Mouse (Mus musculus): ENCODE measurements around the gene Prop1. TPM values are rescaled to one million over a fixed set of nuclear protein-coding genes. Genes with fewer than 3 reads are reported as not detected.

Prop1 gene
- polyA plus RNA-seq (2014; fragmentation: Nextera tagmentation; extraction: Ambion mirVana): not detected in 2 replicates

- ATAC-seq (ENCODE audit: low FRiP score): no peak
- no peaks in the 10 kb centered on the region for H3K4me1 ChIP-seq (replicated peaks; ENCODE audit: control insufficient read depth, insufficient read depth, low read length)
- no peak within 1 kb of the TSS for H3K9ac ChIP-seq
- no peak within 1 kb of the TSS for H3K4me2 ChIP-seq (replicated peaks)
- H3K4me3 ChIP-seq (replicated peaks; ENCODE audit: low read length): no peak within 1 kb of the TSS
- H3K27me3 ChIP-seq (ENCODE audit: control insufficient read depth, insufficient read depth, low read length): no peaks in the 10 kb centered on the region
- no peaks in the 10 kb centered on the region for H3K9me3 ChIP-seq (ENCODE audit: control insufficient read depth, low read length)
- no peak within 1 kb of the TSS for H3K27ac ChIP-seq
- no peaks in the 10 kb centered on the region for H3K36me3 ChIP-seq (replicated peaks; ENCODE audit: control insufficient read depth, insufficient read depth)
- DNase-seq (ENCODE audit: low spot score): no peak
- WGBS: 68% methylated on average over 6 of the region's 6 CpGs
Observed at GRCm38 (mm10) chr11:50953665-50954064, at the start of gene Prop1. Gene Prop1, minus strand, starts transcription at chr11:50953765.

- Histone ChIP-seq H3K9ac (no peak within 1 kb of the TSS), H3K27ac (no peak within 1 kb of the TSS), H3K9me3 (ENCODE audit: control insufficient read depth, low read length) (no peaks in the 10 kb centered on the region), H3K27me3 (ENCODE audit: control insufficient read depth, insufficient read depth, low read length) (no peaks in the 10 kb centered on the region), H3K4me3 (replicated peaks; ENCODE audit: low read length) (no peak within 1 kb of the TSS), H3K4me2 (replicated peaks) (no peak within 1 kb of the TSS), H3K4me1 (replicated peaks; ENCODE audit: control insufficient read depth, insufficient read depth, low read length) (no peaks in the 10 kb centered on the region), H3K36me3 (replicated peaks; ENCODE audit: control insufficient read depth, insufficient read depth) (no peaks in the 10 kb centered on the region)
- 85% methylated on average over 5 of the region's 5 CpGs for WGBS
- DNase-seq (ENCODE audit: low spot score) (no peak), ATAC-seq (ENCODE audit: low FRiP score) (no peak)
Observed at GRCm38 (mm10) chr11:51003296-51003695, 49.7 kb upstream of the Prop1 start, which contains the start of gene Olfr51. Gene Olfr51, plus strand, starts transcription at chr11:51003596.

GRCm38 (mm10) chr11:50981667-50982066 is 28.1 kb upstream of the Prop1 start, which contains the start of gene Olfr1377:
Gene Olfr1377, plus strand, starts transcription at chr11:50981967.
- DNase-seq (ENCODE audit: low spot score) (no peak), ATAC-seq (ENCODE audit: low FRiP score) (no peak)
- H3K9ac ChIP-seq: no peak within 1 kb of the TSS
- H3K4me1 ChIP-seq (replicated peaks; ENCODE audit: control insufficient read depth, insufficient read depth, low read length): no peaks in the 10 kb centered on the region
- no peak within 1 kb of the TSS for H3K4me3 ChIP-seq (replicated peaks; ENCODE audit: low read length)
- H3K4me2 ChIP-seq (replicated peaks): no peak within 1 kb of the TSS
- no peaks in the 10 kb centered on the region for H3K9me3 ChIP-seq (ENCODE audit: control insufficient read depth, low read length)
- no peaks in the 10 kb centered on the region for H3K27me3 ChIP-seq (ENCODE audit: control insufficient read depth, insufficient read depth, low read length)
- no peaks in the 10 kb centered on the region for H3K36me3 ChIP-seq (replicated peaks; ENCODE audit: control insufficient read depth, insufficient read depth)
- no peak within 1 kb of the TSS for H3K27ac ChIP-seq
- 61% methylated on average over 5 of the region's 5 CpGs for WGBS

GRCm38 (mm10) chr11:50977216-50977615 is 23.7 kb upstream of the Prop1 start:
- Histone ChIP-seq H3K9ac (no peak overlapping the region), H3K4me2 (replicated peaks) (no peak overlapping the region), H3K27me3 (ENCODE audit: control insufficient read depth, insufficient read depth, low read length) (no peaks in the 10 kb centered on the region), H3K4me1 (replicated peaks; ENCODE audit: control insufficient read depth, insufficient read depth, low read length) (no peaks in the 10 kb centered on the region), H3K9me3 (ENCODE audit: control insufficient read depth, low read length) (no peaks in the 10 kb centered on the region), H3K4me3 (replicated peaks; ENCODE audit: low read length) (no peak overlapping the region), H3K27ac (no peak overlapping the region), H3K36me3 (replicated peaks; ENCODE audit: control insufficient read depth, insufficient read depth) (no peaks in the 10 kb centered on the region)
- WGBS: 69% methylated on average over 4 of the region's 4 CpGs
- DNase-seq (ENCODE audit: low spot score) (no peak), ATAC-seq (ENCODE audit: low FRiP score) (no peak)

- Histone ChIP-seq H3K36me3 (replicated peaks; ENCODE audit: control insufficient read depth, insufficient read depth) (no peaks in the 10 kb centered on the region), H3K4me3 (replicated peaks; ENCODE audit: low read length) (no peak within 1 kb of the TSS), H3K27me3 (ENCODE audit: control insufficient read depth, insufficient read depth, low read length) (no peaks in the 10 kb centered on the region), H3K9ac (no peak within 1 kb of the TSS), H3K27ac (no peak within 1 kb of the TSS), H3K4me1 (replicated peaks; ENCODE audit: control insufficient read depth, insufficient read depth, low read length) (no peaks in the 10 kb centered on the region), H3K4me2 (replicated peaks) (no peak within 1 kb of the TSS), H3K9me3 (ENCODE audit: control insufficient read depth, low read length) (no peaks in the 10 kb centered on the region)
- no peak for DNase-seq (ENCODE audit: low spot score)
- 84% methylated on average over 11 of the region's 11 CpGs for WGBS
- ATAC-seq (ENCODE audit: low FRiP score): no peak
Observed at GRCm38 (mm10) chr11:50966230-50966629, 12.7 kb upstream of the Prop1 start, which contains the start of gene Olfr1378. Gene Olfr1378, plus strand, starts transcription at chr11:50966530.

- no peaks in the 10 kb centered on the region for H3K36me3 ChIP-seq (replicated peaks; ENCODE audit: control insufficient read depth, insufficient read depth)
- H3K4me3 ChIP-seq (replicated peaks; ENCODE audit: low read length): no peak overlapping the region
- no peaks in the 10 kb centered on the region for H3K9me3 ChIP-seq (ENCODE audit: control insufficient read depth, low read length)
- 84% methylated on average over 2 of the region's 2 CpGs for WGBS
- no peak overlapping the region for H3K27ac ChIP-seq
- H3K4me1 ChIP-seq (replicated peaks; ENCODE audit: control insufficient read depth, insufficient read depth, low read length): no peaks in the 10 kb centered on the region
- no peak overlapping the region for H3K4me2 ChIP-seq (replicated peaks)
- no peaks in the 10 kb centered on the region for H3K27me3 ChIP-seq (ENCODE audit: control insufficient read depth, insufficient read depth, low read length)
- H3K9ac ChIP-seq: no peak overlapping the region
- ATAC-seq (ENCODE audit: low FRiP score) (no peak), DNase-seq (ENCODE audit: low spot score) (no peak)
Observed at GRCm38 (mm10) chr11:50964886-50965285, 11.3 kb upstream of the Prop1 start.

- no peak overlapping the region for H3K4me3 ChIP-seq (replicated peaks; ENCODE audit: low read length)
- H3K4me1 ChIP-seq (replicated peaks; ENCODE audit: control insufficient read depth, insufficient read depth, low read length): no peaks in the 10 kb centered on the region
- H3K9ac ChIP-seq: no peak overlapping the region
- H3K9me3 ChIP-seq (ENCODE audit: control insufficient read depth, low read length): no peaks in the 10 kb centered on the region
- DNase-seq (ENCODE audit: low spot score) (no peak), ATAC-seq (ENCODE audit: low FRiP score) (no peak)
- 73% methylated on average over 14 of the region's 14 CpGs for WGBS
- H3K36me3 ChIP-seq (replicated peaks; ENCODE audit: control insufficient read depth, insufficient read depth): no peaks in the 10 kb centered on the region
- H3K4me2 ChIP-seq (replicated peaks): no peak overlapping the region
- no peak overlapping the region for H3K27ac ChIP-seq
- no peaks in the 10 kb centered on the region for H3K27me3 ChIP-seq (ENCODE audit: control insufficient read depth, insufficient read depth, low read length)
Observed at GRCm38 (mm10) chr11:50952290-50952689, 1.3 kb downstream of the Prop1 start.

GRCm38 (mm10) chr11:50943506-50943905 is 10.1 kb downstream of the Prop1 start, which contains the start of gene 4933414I15Rik:
Gene 4933414I15Rik, minus strand, starts transcription at chr11:50943765.
- WGBS: 83% methylated on average over 14 of the region's 14 CpGs
- DNase-seq (ENCODE audit: low spot score): no peak
- H3K4me2 ChIP-seq (replicated peaks): no peak within 1 kb of the TSS
- no peak within 1 kb of the TSS for H3K27ac ChIP-seq
- ATAC-seq (ENCODE audit: low FRiP score): no peak
- H3K36me3 ChIP-seq (replicated peaks; ENCODE audit: control insufficient read depth, insufficient read depth): no peaks in the 10 kb centered on the region
- no peak within 1 kb of the TSS for H3K4me3 ChIP-seq (replicated peaks; ENCODE audit: low read length)
- no peak within 1 kb of the TSS for H3K9ac ChIP-seq
- no peaks in the 10 kb centered on the region for H3K9me3 ChIP-seq (ENCODE audit: control insufficient read depth, low read length)
- H3K4me1 ChIP-seq (replicated peaks; ENCODE audit: control insufficient read depth, insufficient read depth, low read length): no peaks in the 10 kb centered on the region
- H3K27me3 ChIP-seq (ENCODE audit: control insufficient read depth, insufficient read depth, low read length): no peaks in the 10 kb centered on the region

- Histone ChIP-seq H3K9me3 (ENCODE audit: control insufficient read depth, low read length) (no peaks in the 10 kb centered on the region), H3K4me2 (replicated peaks) (no peak overlapping the region), H3K4me1 (replicated peaks; ENCODE audit: control insufficient read depth, insufficient read depth, low read length) (no peaks in the 10 kb centered on the region), H3K36me3 (replicated peaks; ENCODE audit: control insufficient read depth, insufficient read depth) (no peaks in the 10 kb centered on the region), H3K9ac (no peak overlapping the region), H3K27ac (no peak overlapping the region), H3K27me3 (ENCODE audit: control insufficient read depth, insufficient read depth, low read length) (no peaks in the 10 kb centered on the region), H3K4me3 (replicated peaks; ENCODE audit: low read length) (no peak overlapping the region)
- ATAC-seq (ENCODE audit: low FRiP score) (no peak), DNase-seq (ENCODE audit: low spot score) (no peak)
- 79% methylated on average over 12 of the region's 12 CpGs for WGBS
Observed at GRCm38 (mm10) chr11:50942386-50942785, 11.2 kb downstream of the Prop1 start.

Measured in hindbrain, embryonic 14.5 days (tissue).